Mouse (Mus musculus) spleen, adult 2 months (tissue): ENCODE data around the gene Pfn1. TPM values are rescaled to one million over a fixed set of nuclear protein-coding genes. Genes with fewer than 3 reads are reported as not detected.
A peak's percentile ranks its signal among the peaks of the same experiment; 100 is the strongest.

Source experiments
- DNase-seq, 2 experiments: peaks; one replicate each; pipeline versions ENCODE4 v3.0.0 to v3.0.0-alpha.2; 2012 to 2021; ENCODE audit warnings: low spot score in 2 of 2, low read depth in 1 of 2
- H3K27ac ChIP-seq: fragments of 200-500 bp; 2 replicates; pipeline ENCODE4 v1.5.1; 2012; ENCODE audit warnings: low read length, inconsistent platforms; ENCODE audit not compliant: insufficient read depth
- H3K27me3 ChIP-seq: fragments of 200-500 bp; 2 replicates; pipeline ENCODE4 v1.6.1; 2012; ENCODE audit warnings: mild to moderate bottlenecking, moderate library complexity, low read length, inconsistent platforms; ENCODE audit not compliant: control insufficient read depth, insufficient read depth
- H3K36me3 ChIP-seq: fragments of 200-500 bp; 2 replicates; pipeline ENCODE4 v1.6.1; 2012; ENCODE audit warnings: mild to moderate bottlenecking, low read length, inconsistent platforms; ENCODE audit not compliant: control insufficient read depth, insufficient read depth
- H3K4me1 ChIP-seq: fragments of 200-500 bp; 2 replicates; pipeline ENCODE4 v1.6.1; 2011; ENCODE audit warnings: inconsistent platforms; ENCODE audit not compliant: control insufficient read depth, insufficient read depth, insufficient read length
- H3K4me3 ChIP-seq: fragments of 200-500 bp; 2 replicates; pipeline ENCODE4 v1.5.1; 2011; ENCODE audit warnings: mild to moderate bottlenecking, inconsistent platforms; ENCODE audit not compliant: insufficient read depth, insufficient read length; ENCODE audit errors: extremely low read depth
- CTCF ChIP-seq: fragments of 200-500 bp; IDR thresholded peaks from 2 replicates; pipeline ENCODE4 v1.5.1; 2011; ENCODE audit warnings: mild to moderate bottlenecking, inconsistent platforms; ENCODE audit not compliant: insufficient read depth, insufficient read length, insufficient replicate concordance; ENCODE audit errors: extremely low read depth
- POLR2A ChIP-seq: fragments of 200-500 bp; IDR thresholded peaks from 2 replicates; pipeline ENCODE4 v1.6.1; 2011; ENCODE audit warnings: low read depth, low read length, inconsistent platforms
- WGBS: fragments of 180-500 bp; shearing (Covaris S2); methylation state at CpG from one replicate; pipeline ENCODE4 v1.1.7; 2018; 5-methylcytosine and 5-hydroxymethylcytosine counted together
- polyA plus RNA-seq: library from polyadenylated mRNA; depleted of rRNA; stranded (reverse); fragments of >200 nt; gene quantifications from 2 replicates; pipeline ENCODE4 v1.2.3, GENCODE M21; 2012

Pfn1 gene
- polyA plus RNA-seq, 1 experiment: 2,122 TPM

- Histone ChIP-seq H3K27me3 (no peaks in the 10 kb centered on the region), H3K27ac (no peak overlapping the region), H3K4me3 (no peak overlapping the region), H3K4me1 (peaks cover 8% of the 10 kb centered on the region; the same call in 1 of the 2 replicates), H3K36me3 (0 out of 2 replicates have a peak, but pooled peaks cover 3% of the 10 kb centered on the region)
- WGBS: 89% methylated on average over 2 of the region's 2 CpGs
- TF ChIP-seq CTCF (no peak), POLR2A (no peak)
- DNase-seq: no peak
Measured at GRCm38 (mm10) chr11:70699051-70699450, 44.6 kb upstream of the Pfn1 start.

DNA sequence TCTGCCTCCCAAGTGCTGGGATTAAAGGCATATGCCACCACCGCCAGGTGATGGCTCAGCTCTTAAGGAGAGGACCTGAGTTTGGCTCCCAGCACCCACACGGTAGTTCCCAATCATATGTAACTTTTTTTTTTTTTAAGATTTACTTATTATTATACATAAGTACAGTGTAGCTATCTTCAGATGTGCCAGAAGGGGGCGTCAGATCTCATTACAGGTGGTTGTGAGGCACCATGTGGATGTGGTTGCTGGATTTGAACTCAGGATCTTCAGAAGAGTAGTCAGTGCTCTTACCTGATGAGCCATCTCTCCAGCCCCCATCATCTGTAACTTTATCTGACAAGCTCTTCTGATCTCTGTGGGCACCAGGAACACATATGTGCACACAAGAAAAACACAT lies 42.9 kb upstream of the Pfn1 start:
- H3K4me3 ChIP-seq: no peak overlapping the region
- no peaks in the 10 kb centered on the region for H3K27me3 ChIP-seq
- peaks cover 8% of the 10 kb centered on the region; the same call in 1 of the 2 replicates for H3K4me1 ChIP-seq
- WGBS: 77% methylated on average over 3 of the region's 3 CpGs
- no peak overlapping the region for H3K27ac ChIP-seq
- TF ChIP-seq CTCF (no peak), POLR2A (no peak)
- DNase-seq: no peak
- H3K36me3 ChIP-seq: no peaks in the 10 kb centered on the region

- H3K4me1 ChIP-seq: no peaks in the 10 kb centered on the region
- H3K27me3 ChIP-seq: no peaks in the 10 kb centered on the region
- H3K4me3 ChIP-seq: no peak overlapping the region
- no peak for TF ChIP-seq POLR2A
- no peak for TF ChIP-seq CTCF
- no peaks in the 10 kb centered on the region for H3K36me3 ChIP-seq
- no peak for DNase-seq
- WGBS: 51% methylated on average over 3 of the region's 3 CpGs
- H3K27ac ChIP-seq: no peak overlapping the region
Measured at GRCm38 (mm10) chr11:70693504-70693903, 39.1 kb upstream of the Pfn1 start.

- DNase-seq: no peak
- H3K4me1 ChIP-seq: peaks cover 6% of the 10 kb centered on the region; the same call in 1 of the 2 replicates
- 77% methylated on average over 4 of the region's 4 CpGs for WGBS
Measured at GRCm38 (mm10) chr11:70689578-70689977, 35.1 kb upstream of the Pfn1 start.

GRCm38 (mm10) chr11:70688372-70688771 lies 33.9 kb upstream of the Pfn1 start:
- Histone ChIP-seq H3K27ac (peak overlapping the region; percentile 89), H3K4me1 (peaks cover 6% of the 10 kb centered on the region; the same call in 1 of the 2 replicates), H3K36me3 (peaks cover 7% of the 10 kb centered on the region), H3K4me3 (peak overlapping the region; percentile 90; the same call in 1 of the 2 replicates), H3K27me3 (no peaks in the 10 kb centered on the region)
- 47% methylated on average over 8 of the region's 8 CpGs for WGBS
- no peak for TF ChIP-seq POLR2A
- TF ChIP-seq CTCF: no peak
- DNase-seq: no peak

More at GRCm38 (mm10) chr11:70689578-70689977, 35.1 kb upstream of the Pfn1 start:
- no peaks in the 10 kb centered on the region for H3K27me3 ChIP-seq
- no peak for TF ChIP-seq CTCF
- TF ChIP-seq POLR2A: no peak
- H3K4me3 ChIP-seq: no peak overlapping the region
- no peaks in the 10 kb centered on the region; the same call in 1 of the 2 replicates for H3K36me3 ChIP-seq
- H3K27ac ChIP-seq: no peak overlapping the region

GRCm38 (mm10) chr11:70687601-70688199 lies 33.3 kb upstream of the Pfn1 start, which contains the start of gene Camta2:
Gene Camta2 (minus strand): TSS chr11:70688105.
- Histone ChIP-seq H3K27ac (peak within 1 kb of the TSS; percentile 89), H3K4me1 (peaks cover 6% of the 10 kb centered on the region; the same call in 1 of the 2 replicates), H3K36me3 (peaks cover 9% of the 10 kb centered on the region), H3K4me3 (peak within 1 kb of the TSS; percentile 90), H3K27me3 (no peaks in the 10 kb centered on the region)
- TF ChIP-seq POLR2A: peak; percentile 53
- TF ChIP-seq CTCF: peak; percentile 38; the same call in 1 of the 2 replicates
- under 1% methylated on average over 55 of the region's 55 CpGs for WGBS
- DNase-seq: peak; percentile 36 to 81

- Histone ChIP-seq H3K27me3 (no peaks in the 10 kb centered on the region), H3K4me1 (peaks cover 6% of the 10 kb centered on the region; the same call in 1 of the 2 replicates), H3K36me3 (peaks cover 9% of the 10 kb centered on the region), H3K27ac (peak overlapping the region; percentile 89), H3K4me3 (peak overlapping the region; percentile 90)
- DNase-seq: no peak
- 6% methylated on average over 16 of the region's 16 CpGs for WGBS
- TF ChIP-seq CTCF (no peak), POLR2A (no peak)
Measured at GRCm38 (mm10) chr11:70686901-70687566, 32.6 kb upstream of the Pfn1 start.
